Mouse (Mus musculus) MEL (cell line): ENCODE measurements at regions not wholly inside any gene's neighbourhood (a gene's known extent, or its start where the extent isn't known, plus 50 kb on each side); places are given as distances from the start of the nearest gene placed in this dataset.

Source experiments
- DNase-seq: peaks from one replicate; pipeline ENCODE4 v3.0.0; 2011; ENCODE audit warnings: low read depth, low spot score
- H3K27ac ChIP-seq: 2 replicates; pipeline ENCODE4 v1.5.1; 2012; ENCODE audit warnings: low read depth, mild to moderate bottlenecking, control low read depth, low read length, moderate library complexity; ENCODE audit not compliant: control insufficient read depth
- H3K27me3 ChIP-seq, 2 experiments: fragments of 150-350 bp in 1 of 2; sonication (generic) in 1 of 2; 2 replicates each; pipeline ENCODE4 v1.6.1; 2012; ENCODE audit warnings: low read length in 2 of 2, mild to moderate bottlenecking in 2 of 2, improper control_type of control experiment in 1 of 2, moderate library complexity in 1 of 2; ENCODE audit not compliant: insufficient read depth in 2 of 2, control insufficient read depth in 1 of 2
- H3K36me3 ChIP-seq, 2 experiments: 2 replicates each; pipeline ENCODE4 v1.6.1; 2012 to 2014; ENCODE audit warnings: low read length in 2 of 2, improper control_type of control experiment in 1 of 2, inconsistent platforms in 1 of 2, mild to moderate bottlenecking in 1 of 2; ENCODE audit not compliant: insufficient read depth in 2 of 2, control insufficient read depth in 1 of 2
- H3K4me1 ChIP-seq, 2 experiments: fragments of 150-350 bp in 1 of 2; sonication (generic) in 1 of 2; 2 replicates each; pipeline ENCODE4 v1.6.1; 2012; ENCODE audit warnings: low read length in 2 of 2, improper control_type of control experiment in 1 of 2, mild to moderate bottlenecking in 1 of 2; ENCODE audit not compliant: insufficient read depth in 2 of 2, control insufficient read depth in 1 of 2
- H3K4me3 ChIP-seq, 2 experiments: fragments of 150-350 bp in 1 of 2; sonication (generic) in 1 of 2; 2 replicates each; pipeline ENCODE4 v1.5.1; 2012; ENCODE audit warnings: low read depth in 2 of 2, low read length in 2 of 2, mild to moderate bottlenecking in 2 of 2, moderate library complexity in 2 of 2, control low read depth in 1 of 2, improper control_type of control experiment in 1 of 2; ENCODE audit not compliant: control insufficient read depth in 1 of 2, insufficient read depth in 1 of 2
- H3K79me2 ChIP-seq: 2 replicates; pipeline ENCODE4 v1.6.1; 2012; ENCODE audit warnings: mild to moderate bottlenecking, low read length, moderate library complexity; ENCODE audit not compliant: control insufficient read depth, poor library complexity, insufficient read depth
- H3K9ac ChIP-seq: 2 replicates; pipeline ENCODE4 v1.6.1; 2012; ENCODE audit warnings: low read depth, mild to moderate bottlenecking, control low read depth, low read length, moderate library complexity; ENCODE audit not compliant: control insufficient read depth, poor library complexity, severe bottlenecking
- H3K9me3 ChIP-seq: fragments of 150-350 bp; sonication (generic); replicated peaks from 2 replicates; pipeline ENCODE4 v1.6.1; 2012; ENCODE audit warnings: mild to moderate bottlenecking, low read length, improper control_type of control experiment, moderate library complexity; ENCODE audit not compliant: insufficient read depth
- BHLHE40 ChIP-seq: IDR thresholded peaks from 2 replicates; pipeline ENCODE4 v1.6.1; 2012; ENCODE audit warnings: low read depth, mild to moderate bottlenecking, inconsistent platforms, low read length, improper control_type of control experiment, borderline replicate concordance
- CHD2 ChIP-seq: IDR thresholded peaks from 2 replicates; pipeline ENCODE4 v1.6.1; 2011; ENCODE audit warnings: low read length, improper control_type of control experiment
- ELF1 ChIP-seq: IDR thresholded peaks from 2 replicates; pipeline ENCODE4 v1.6.1; 2014; ENCODE audit warnings: low read depth, mild to moderate bottlenecking, inconsistent platforms, low read length, improper control_type of control experiment, moderate library complexity
- GATA1 ChIP-seq: IDR thresholded peaks from 2 replicates; pipeline ENCODE4 v1.6.1; 2011; ENCODE audit warnings: low read depth, low read length, improper control_type of control experiment
- HCFC1 ChIP-seq: IDR thresholded peaks from 2 replicates; pipeline ENCODE4 v1.6.1; 2012; ENCODE audit warnings: low read depth, mild to moderate bottlenecking, inconsistent platforms, low read length, improper control_type of control experiment, moderate library complexity
- JUND ChIP-seq: IDR thresholded peaks from 2 replicates; pipeline ENCODE4 v1.6.1; 2011; ENCODE audit warnings: low read depth, mild to moderate bottlenecking, improper control_type of control experiment, low read length
- MAX ChIP-seq: IDR thresholded peaks from 2 replicates; pipeline ENCODE4 v1.6.1; 2011; ENCODE audit warnings: low read length, improper control_type of control experiment
- MAZ ChIP-seq: IDR thresholded peaks from 2 replicates; pipeline ENCODE4 v1.6.1; 2012; ENCODE audit warnings: low read depth, mild to moderate bottlenecking, inconsistent platforms, low read length, improper control_type of control experiment
- MXI1 ChIP-seq: IDR thresholded peaks from 2 replicates; pipeline ENCODE4 v1.6.1; 2011; ENCODE audit warnings: mild to moderate bottlenecking, low read depth, low read length, improper control_type of control experiment
- MYB ChIP-seq: IDR thresholded peaks from 2 replicates; pipeline ENCODE4 v1.6.1; 2011; ENCODE audit warnings: mild to moderate bottlenecking, low read depth, low read length, improper control_type of control experiment
- NELFE ChIP-seq: IDR thresholded peaks from 2 replicates; pipeline ENCODE4 v1.6.1; 2011; ENCODE audit warnings: low read depth, low read length, improper control_type of control experiment
- POLR2A ChIP-seq, 2 experiments: IDR thresholded peaks; 2 replicates each; pipeline ENCODE4 v1.6.1; 2011 to 2012; ENCODE audit warnings: low read length in 2 of 2, mild to moderate bottlenecking in 2 of 2, control low read depth in 1 of 2, improper control_type of control experiment in 1 of 2, low read depth in 1 of 2, moderate library complexity in 1 of 2; ENCODE audit not compliant: control insufficient read depth in 1 of 2, insufficient read depth in 1 of 2, poor library complexity in 1 of 2
- POLR2AphosphoS2 ChIP-seq: IDR thresholded peaks from 2 replicates; pipeline ENCODE4 v1.6.1; 2011; ENCODE audit warnings: low read length, improper control_type of control experiment
- POLR2AphosphoS5 ChIP-seq: IDR thresholded peaks from 2 replicates; pipeline ENCODE4 v1.6.1; 2012; ENCODE audit warnings: low read depth, borderline replicate concordance, mild to moderate bottlenecking, inconsistent platforms, low read length, moderate library complexity, mixed read lengths
- SIN3A ChIP-seq: IDR thresholded peaks from 2 replicates; pipeline ENCODE4 v1.6.1; 2012; ENCODE audit warnings: low read length, improper control_type of control experiment, inconsistent platforms
- SMC3 ChIP-seq: IDR thresholded peaks from 2 replicates; pipeline ENCODE4 v1.6.1; 2011; ENCODE audit warnings: low read depth, low read length, improper control_type of control experiment
- TAL1 ChIP-seq: IDR thresholded peaks from 2 replicates; pipeline ENCODE4 v1.6.1; 2012; ENCODE audit warnings: mild to moderate bottlenecking, inconsistent platforms, low read length, moderate library complexity, mixed read lengths
- TCF12 ChIP-seq: IDR thresholded peaks from 2 replicates; pipeline ENCODE4 v1.6.1; 2014; ENCODE audit warnings: low read depth, mild to moderate bottlenecking, inconsistent platforms, low read length, improper control_type of control experiment, moderate library complexity
- ZC3H11A ChIP-seq: IDR thresholded peaks from 2 replicates; pipeline ENCODE4 v1.6.1; 2012; ENCODE audit warnings: low read depth, mild to moderate bottlenecking, inconsistent platforms, low read length, improper control_type of control experiment
- ZMIZ1 ChIP-seq: IDR thresholded peaks from 2 replicates; pipeline ENCODE4 v1.6.1; 2012; ENCODE audit warnings: low read depth, mild to moderate bottlenecking, inconsistent platforms, low read length, improper control_type of control experiment, moderate library complexity

GRCm38 (mm10) chr9:32815473-32815872, 179.5 kb downstream of the Ets1 start:
- no peaks in the 10 kb centered on the region for H3K79me2 ChIP-seq
- H3K27ac ChIP-seq, result no peak overlapping the region
- no peak for TF ChIP-seq BHLHE40
- TF ChIP-seq CHD2, result no peak
- no peak for TF ChIP-seq ELF1
- no peak for TF ChIP-seq MXI1
- no peak for TF ChIP-seq GATA1
- TF ChIP-seq POLR2AphosphoS5, result no peak
- TF ChIP-seq POLR2A (IDR thresholded peaks at IDR 0.05; ENCODE audit: control insufficient read depth in 1 of 2, insufficient read depth in 1 of 2, low read depth in 1 of 2, low read length in 2 of 2, poor library complexity in 1 of 2), result no peak
- TF ChIP-seq SIN3A, result no peak
- no peak for TF ChIP-seq MAZ
- TF ChIP-seq ZC3H11A, result no peak
- TF ChIP-seq MYB, result no peak
- no peak for TF ChIP-seq HCFC1
- TF ChIP-seq JUND, result no peak
- no peak for TF ChIP-seq TCF12
- TF ChIP-seq NELFE, result no peak
- TF ChIP-seq SMC3, result no peak
- no peaks in the 10 kb centered on the region for H3K27me3 ChIP-seq
- no peak overlapping the region for H3K9ac ChIP-seq
- H3K9me3 ChIP-seq, result no peaks in the 10 kb centered on the region
- no peak overlapping the region for H3K4me3 ChIP-seq
- H3K4me1 ChIP-seq, result no peaks in the 10 kb centered on the region
- DNase-seq, result no peak
- no peaks in the 10 kb centered on the region for H3K36me3 ChIP-seq

GRCm38 (mm10) chr9:32816649-32817425, 180.8 kb downstream of the Ets1 start:
- Histone ChIP-seq H3K9me3 (no peaks in the 10 kb centered on the region), H3K4me1 (no peaks in the 10 kb centered on the region), H3K9ac (no peak overlapping the region), H3K27ac (no peak overlapping the region), H3K36me3 (no peaks in the 10 kb centered on the region), H3K4me3 (no peak overlapping the region), H3K27me3 (no peaks in the 10 kb centered on the region), H3K79me2 (no peaks in the 10 kb centered on the region)
- no peak for DNase-seq
- TF ChIP-seq MAX (no peak), BHLHE40 (no peak), POLR2AphosphoS2 (no peak), JUND (no peak), TAL1 (no peak), ZMIZ1 (no peak), MXI1 (no peak)
